Mouse (Mus musculus): ENCODE measurements around the gene Eml6. TPM values are rescaled to one million over a fixed set of nuclear protein-coding genes. Genes with fewer than 3 reads are reported as not detected.
"Not testable (repeated sequence)": the region's sequence is repeated elsewhere in the genome, so short reads cannot be mapped to it uniquely, and the experiment has no call there.

Eml6 gene
- total RNA-seq, 2 experiments from 2014 or later: 21.6 to 25.0 TPM

DNA sequence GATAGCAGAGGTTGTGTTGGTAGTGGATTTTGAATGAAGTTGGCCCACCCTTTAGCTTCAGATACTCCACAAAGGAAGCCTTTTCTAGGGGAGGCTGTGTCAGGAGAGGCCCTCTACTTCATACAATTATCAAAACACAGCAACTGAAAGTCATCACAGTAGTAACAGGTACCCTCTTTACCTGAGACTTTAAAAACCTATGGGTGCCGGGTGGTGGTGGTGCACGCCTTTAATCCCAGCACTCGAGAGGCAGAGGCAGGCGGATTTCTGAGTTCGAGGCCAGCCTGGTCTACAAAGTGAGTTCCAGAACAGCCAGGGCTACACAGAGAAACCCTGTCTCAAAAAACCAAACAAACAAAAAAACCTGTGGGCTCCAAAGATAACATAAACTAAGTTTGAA is 269.8 kb downstream of the Eml6 start:
- intact Hi-C loops (cut with DNase I); DNase-seq: not testable (repeated sequence)

DNA sequence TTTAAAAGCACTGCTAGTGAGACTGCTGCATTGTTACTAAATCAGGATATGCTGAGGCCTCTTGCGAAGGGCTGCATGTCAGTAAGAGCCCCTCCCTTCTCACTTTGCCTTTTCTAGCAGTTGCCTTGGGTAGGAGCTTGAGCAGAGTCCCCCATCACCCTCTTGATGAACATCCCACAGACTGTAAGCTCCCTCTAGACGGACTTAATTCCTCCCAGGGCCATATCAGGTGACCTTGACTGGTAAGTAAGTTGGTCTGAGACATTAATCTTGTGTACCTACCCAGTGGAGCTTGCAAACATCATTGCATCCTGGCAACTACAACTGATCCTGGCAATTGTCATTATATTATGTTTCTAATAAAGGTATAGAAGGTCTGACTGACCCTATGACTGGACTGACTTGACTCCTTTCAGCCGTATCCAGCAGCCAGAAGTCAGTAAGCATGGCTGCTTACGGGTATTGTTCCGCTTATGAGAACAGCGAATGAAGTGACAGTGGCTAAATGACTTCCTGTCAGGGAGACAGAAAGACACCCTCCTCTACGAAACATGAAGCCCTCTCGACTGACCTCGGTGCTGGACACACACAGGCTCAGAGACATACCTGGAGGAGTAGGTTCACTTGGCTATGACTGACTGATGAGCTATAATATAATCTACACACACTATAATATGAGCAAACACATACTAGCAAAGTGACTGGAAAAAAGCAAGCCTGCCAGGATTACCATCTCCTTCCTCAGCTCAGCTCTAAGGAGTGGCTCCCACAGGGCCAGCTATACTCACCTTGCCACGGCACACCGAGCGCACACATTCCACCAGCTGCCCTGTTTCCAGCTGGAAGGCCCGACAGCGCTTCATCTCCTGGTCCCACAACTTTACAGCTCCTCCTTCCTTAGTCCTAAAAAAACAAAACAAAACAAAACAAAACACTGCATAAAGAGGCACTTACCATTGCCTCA is 273.9 kb downstream of the Eml6 start:
- intact Hi-C loops (cut with DNase I): no loop called here
- no peak for DNase-seq

DNA sequence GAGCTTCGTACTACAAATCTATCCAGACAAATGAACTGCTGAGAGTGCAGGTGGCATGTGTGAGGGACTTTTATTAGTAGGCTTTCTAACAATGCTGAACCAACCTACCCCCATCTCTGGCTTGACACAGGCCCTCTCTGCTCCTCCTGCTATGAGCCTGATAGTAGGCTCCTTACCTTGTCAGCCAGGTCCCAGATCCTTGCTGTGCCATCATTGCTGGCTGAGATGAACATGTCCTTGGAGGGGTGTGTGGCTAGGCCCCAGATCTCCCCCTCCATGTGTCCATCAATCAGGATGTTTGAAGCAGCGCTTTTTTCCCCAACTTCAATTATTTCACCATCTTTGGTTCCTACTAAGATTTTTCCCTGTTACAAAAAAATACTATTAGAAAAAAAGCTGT is 274.8 kb downstream of the Eml6 start:
- DNase-seq: no peak
- intact Hi-C loops (cut with DNase I): no loop called here

DNA sequence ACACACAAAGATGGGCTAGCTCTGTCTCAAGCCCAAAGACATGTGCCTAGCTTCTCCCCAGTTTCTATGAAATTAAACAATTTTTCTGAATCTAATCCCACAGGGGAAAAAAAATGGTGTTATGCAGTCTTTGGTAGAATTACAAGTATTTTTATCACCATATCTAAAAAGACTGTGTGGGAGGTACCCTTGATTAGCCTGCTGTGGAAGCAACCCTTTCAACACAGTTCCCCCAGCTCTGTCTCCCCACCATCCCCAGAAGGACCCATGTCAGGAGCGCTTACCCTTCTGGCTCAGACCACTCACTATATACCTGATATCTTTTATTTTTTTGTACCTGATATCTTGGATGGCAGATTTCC is 276.4 kb downstream of the Eml6 start:
- DNase-seq: no peak
- intact Hi-C loops (cut with DNase I): no loop called here

DNA sequence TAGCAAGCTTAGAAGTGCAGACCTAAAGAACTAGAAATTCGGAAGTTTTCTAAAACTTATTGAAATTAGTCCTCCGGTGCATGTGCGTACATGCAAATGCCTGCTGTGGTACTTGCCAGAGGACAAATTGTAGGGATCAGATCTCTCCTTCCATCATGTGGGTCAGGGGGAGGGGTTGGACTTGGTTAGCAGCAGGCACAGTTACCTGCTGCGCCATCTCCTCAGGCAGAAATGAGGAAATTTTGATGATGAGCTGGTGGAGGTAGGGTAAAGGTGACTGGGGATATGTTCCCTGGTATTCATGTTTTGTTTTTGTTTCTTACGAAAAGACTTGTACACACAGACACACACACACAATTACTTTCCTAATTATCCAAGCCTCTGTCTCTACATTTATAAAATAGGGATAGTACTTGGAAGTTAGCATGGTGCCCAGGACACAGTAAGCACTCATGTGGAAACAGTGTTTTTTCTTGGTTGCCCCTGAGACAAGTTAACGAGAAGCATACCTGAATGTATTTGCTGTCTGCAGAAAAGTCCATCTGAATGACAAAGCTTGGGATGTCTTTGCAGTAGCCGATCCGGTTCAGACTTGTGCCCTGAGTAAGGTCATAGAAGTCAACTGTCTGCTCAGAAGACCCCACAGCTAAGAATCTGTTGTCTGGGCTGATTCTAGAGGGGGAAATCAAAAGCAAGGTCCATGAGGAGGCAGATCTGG is 276.9 kb downstream of the Eml6 start:
- intact Hi-C loops (cut with DNase I): no loop called here

DNA sequence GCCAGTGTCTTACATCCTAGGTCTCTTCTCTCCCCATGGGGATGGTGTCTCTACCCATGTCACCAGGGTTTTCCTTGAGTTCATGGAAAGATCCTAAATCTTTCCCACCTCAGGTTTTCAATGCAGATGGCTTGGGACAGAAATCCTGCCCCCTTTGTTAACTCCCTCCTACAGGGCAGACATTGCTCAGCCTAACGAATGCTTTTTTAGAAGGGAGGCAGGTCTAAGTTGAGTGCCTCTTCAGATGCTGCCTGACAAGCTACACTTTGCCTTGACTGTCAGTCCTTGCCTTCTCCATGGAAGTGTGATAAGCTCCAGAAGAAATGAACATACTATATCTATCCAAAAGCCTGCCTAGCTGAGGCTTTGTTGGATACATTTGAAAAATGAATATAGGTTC is 278.0 kb downstream of the Eml6 start:
- intact Hi-C loops (cut with DNase I): no loop called here

More for the DNA sequence above, 276.9 kb downstream of the Eml6 start:
- no peak for DNase-seq

DNA sequence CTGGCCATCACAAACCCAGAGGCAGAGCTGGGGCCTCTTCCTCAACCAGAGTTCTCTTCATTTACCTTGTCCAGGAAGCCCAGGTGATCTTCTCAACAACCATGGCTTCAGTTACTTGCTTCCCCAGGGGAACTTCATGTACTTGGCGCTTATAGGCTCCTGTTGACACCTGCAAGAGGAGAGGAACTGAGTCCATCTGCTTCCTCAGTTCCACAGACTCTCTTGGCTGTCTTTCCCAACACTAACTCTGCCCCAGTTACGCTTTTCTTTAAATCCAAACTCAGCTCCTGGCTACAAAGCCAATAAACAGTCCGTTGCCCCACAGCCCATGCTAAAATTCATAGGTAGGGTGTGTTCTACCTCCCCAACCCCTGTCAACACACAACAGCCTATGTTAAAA is 278.5 kb downstream of the Eml6 start:
- no peak for DNase-seq
- intact Hi-C loops (cut with DNase I): no loop called here

More for the DNA sequence above, 278.0 kb downstream of the Eml6 start:
- no peak for DNase-seq

DNA sequence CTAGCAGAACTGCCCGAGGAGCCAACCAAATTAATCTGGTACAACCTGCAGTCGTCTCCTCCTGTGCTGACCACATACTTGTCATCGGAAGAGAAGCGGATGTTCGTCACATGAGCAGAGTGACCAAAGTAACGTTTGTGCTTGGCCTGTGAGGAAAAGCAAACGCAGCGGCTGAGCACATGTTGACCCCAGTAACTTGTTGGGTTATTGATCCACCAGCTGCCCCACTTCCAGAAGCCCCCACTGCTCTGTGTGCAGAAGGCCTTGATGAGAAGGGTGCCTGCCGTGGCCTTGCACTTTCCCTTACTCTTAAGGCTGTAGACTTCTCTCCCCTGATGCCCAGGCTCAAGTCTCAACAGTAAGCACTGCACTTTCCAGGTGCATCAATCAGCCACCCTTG is 279.6 kb downstream of the Eml6 start:
- no peak for DNase-seq
- intact Hi-C loops (cut with DNase I): no loop called here

DNA sequence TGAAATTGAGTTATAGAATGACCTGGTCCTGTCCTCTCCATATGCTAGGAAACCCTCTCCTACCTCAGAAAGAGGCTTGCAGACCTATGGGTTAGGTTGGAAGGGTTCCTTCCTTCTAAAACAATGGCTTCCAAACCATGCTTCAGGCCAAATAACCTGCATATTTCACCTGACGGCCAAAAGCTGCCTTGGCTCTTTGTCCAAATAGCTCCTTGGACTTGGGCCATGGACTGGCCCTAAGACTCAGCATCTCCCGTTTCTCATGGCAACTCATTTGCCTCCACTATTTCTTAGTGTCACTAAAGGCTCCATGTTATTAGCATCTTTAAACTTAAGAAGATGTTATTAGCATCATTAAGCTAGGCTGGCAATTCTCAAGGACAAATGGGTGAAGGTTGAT is 280.3 kb downstream of the Eml6 start:
- DNase-seq: no peak
- intact Hi-C loops (cut with DNase I): no loop called here

DNA sequence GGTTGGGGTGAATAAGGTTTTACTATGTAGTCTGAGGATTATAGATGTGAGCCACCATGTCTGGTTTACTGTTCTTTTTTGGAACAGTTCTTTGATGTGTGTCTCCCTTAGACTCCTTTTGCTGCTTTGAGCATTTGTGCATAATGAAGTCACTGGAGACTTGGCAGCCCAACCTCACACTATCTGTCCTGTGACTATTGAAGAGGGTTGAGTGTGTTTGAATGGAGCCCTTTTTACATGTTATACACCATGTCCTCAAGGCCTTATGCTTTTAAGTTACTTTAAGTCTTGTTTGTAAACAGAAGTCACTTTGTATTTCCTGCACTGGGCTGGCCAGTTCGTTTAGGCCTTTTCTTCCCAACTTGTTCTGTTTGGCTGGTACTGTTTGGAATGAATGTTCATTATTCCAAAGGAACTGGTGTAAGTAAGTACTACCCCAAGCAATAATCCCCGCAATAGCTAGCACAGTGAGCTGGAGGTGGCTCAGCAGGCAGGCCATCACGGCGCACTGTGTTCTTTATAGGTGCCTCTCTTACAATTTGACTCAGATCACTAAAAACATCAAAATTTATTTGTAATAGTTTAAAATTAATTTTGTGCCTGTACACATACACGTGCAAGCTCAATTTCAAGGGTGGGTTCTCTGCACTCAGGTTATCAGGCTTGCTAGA is 280.9 kb downstream of the Eml6 start:
- no peak for DNase-seq
- intact Hi-C loops (cut with DNase I): no loop called here

DNA sequence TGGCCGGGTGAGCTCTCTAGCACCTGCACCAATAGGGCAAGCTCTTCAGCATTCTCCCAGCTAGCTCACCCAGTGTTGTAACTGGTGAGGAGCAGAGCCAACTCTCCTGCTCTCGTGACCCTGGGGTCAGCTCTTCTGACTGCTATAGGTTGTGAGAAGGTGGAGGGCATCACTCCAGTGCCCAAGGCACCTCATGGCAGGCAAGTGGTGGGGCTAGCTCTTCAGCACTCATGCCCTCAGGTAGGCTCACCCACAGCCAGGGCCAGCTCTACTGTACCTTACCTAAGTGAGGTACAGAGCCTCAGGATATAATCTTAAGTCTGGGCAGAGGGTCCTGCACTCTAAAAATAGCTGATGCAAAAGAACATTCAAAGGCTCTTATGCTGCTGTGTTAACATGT is 286.1 kb downstream of the Eml6 start:
- DNase-seq: no peak
- intact Hi-C loops (cut with DNase I): no loop called here

DNA sequence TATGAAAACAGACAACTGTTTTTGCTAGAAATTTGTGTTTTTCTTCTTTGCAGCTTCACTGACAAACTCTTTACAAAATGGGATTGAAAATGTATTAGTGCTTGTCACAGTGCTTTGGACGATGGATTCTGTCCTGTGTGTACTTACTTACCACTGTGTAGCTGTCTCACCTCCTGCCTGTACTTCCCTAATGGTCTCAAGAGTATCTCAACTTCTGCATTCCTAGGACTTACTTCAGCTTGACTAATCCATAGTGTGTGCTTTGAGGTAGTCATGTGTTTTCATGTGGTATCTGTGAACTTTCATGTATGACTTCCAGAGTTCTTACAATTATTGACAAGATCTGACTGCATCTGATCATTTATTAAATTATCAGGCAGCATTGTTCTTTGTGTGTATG is 297.9 kb downstream of the Eml6 start:
- intact Hi-C loops (cut with DNase I): loop anchor here (10.0 kb wide), 1 partner anchor 147 kb away; no protein-coding TSS in a partner anchor
- no peak for DNase-seq

DNA sequence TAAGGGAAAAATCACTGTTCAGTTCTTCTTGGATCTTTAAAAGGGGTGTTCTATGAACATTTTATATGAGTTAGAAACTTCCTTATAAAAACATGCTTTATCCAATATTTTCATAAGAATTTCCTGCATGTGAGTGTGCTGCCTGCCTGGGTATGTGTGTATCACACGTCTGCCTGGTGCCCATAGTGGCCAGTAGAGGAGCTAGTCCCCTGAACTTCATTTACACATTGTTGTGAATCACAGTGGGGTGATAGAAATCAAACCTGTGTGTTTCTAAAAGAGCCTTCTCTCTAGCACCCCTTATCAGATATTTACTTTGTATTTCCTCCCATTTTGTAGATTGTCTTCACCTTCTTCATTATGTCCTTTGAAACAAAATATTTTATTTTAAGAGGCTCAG is 300.2 kb downstream of the Eml6 start:
- intact Hi-C loops (cut with DNase I): loop anchor here (10.0 kb wide), 1 partner anchor 149 kb away; no protein-coding TSS in a partner anchor
- no peak for DNase-seq

DNA sequence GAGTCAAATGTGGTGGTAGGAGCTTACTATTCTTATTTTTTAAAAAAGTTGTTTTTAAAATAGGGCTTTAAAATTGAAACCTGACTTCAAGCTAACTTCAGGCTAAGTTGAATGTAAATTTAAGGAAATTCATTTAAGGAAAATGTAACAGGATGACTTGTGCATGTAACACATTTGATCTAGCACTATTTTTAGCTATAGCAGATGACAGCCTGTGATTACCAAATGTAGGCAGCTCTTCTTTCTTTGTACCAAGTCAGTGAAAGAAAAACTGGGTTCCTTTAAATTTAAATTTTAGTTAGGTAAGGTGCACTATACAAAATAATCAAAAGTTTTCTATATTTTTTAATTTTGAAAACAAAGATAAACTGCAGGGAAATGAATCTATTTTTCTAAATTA is 300.7 kb downstream of the Eml6 start:
- intact Hi-C loops (cut with DNase I): loop anchor here (10.0 kb wide), 1 partner anchor 150 kb away; no protein-coding TSS in a partner anchor
- no peak for DNase-seq

DNA sequence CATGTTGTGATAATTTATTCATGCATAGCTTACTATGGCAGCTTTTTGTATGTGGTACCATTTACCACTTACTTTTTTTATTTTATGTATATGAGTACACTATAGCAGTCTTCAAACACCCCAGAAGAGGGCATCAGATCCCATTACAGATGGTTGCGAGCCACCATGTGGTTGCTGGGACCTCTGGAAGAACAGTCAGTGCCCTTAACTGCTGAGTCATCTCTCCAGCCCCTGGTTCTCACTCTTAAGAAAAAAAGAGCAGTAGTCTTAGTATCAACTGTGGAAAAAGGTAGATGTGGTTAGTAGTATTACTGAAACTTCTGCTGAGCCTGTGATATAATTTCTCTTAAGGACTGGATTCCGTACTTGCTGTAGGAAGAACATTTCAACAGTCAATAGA is 301.6 kb downstream of the Eml6 start:
- intact Hi-C loops (cut with DNase I): loop anchor here (10.0 kb wide), 1 partner anchor 151 kb away; no protein-coding TSS in a partner anchor

DNA sequence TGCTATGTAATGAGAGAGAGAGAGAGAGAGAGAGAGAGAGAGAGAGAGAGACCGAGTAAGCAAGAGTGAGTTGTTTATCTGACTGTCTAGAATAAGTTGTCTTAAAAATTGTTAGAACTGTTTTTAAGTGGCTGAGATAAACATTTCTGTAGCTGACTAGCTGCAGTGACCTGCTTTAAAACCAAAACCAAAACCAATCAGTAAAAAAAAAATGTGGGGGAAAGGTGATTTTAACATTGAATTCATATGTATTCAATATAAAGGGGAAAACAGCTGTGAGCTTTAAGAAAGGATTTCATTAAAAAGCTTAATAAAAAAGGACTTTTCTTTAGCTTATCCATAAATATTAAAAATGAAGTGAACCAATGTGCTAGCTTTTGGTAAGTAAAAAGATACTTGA is 306.2 kb downstream of the Eml6 start:
- DNase-seq: no peak
- intact Hi-C loops (cut with DNase I): no loop called here

More for the DNA sequence above, 301.6 kb downstream of the Eml6 start:
- no peak for DNase-seq

DNA sequence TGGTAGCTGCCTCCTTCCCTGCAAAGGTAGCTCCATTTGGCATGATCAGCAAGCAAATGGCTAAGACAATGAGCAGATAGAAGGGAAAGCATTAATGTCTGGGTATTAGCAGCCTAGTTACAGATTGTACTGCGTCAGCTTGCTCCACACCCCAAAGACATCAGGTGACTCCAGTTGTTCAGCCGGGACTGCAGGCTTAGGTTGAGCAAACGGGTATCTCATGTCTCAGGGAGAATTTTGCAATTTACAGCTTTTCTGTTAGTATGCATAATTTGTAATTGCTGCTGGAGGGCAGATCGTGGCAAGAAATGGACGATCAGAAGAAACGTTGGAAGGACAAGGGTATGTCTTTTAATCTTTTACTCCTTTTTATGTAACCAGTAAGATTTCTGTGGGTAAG is 307.3 kb downstream of the Eml6 start:
- DNase-seq: no peak
- intact Hi-C loops (cut with DNase I): no loop called here

DNA sequence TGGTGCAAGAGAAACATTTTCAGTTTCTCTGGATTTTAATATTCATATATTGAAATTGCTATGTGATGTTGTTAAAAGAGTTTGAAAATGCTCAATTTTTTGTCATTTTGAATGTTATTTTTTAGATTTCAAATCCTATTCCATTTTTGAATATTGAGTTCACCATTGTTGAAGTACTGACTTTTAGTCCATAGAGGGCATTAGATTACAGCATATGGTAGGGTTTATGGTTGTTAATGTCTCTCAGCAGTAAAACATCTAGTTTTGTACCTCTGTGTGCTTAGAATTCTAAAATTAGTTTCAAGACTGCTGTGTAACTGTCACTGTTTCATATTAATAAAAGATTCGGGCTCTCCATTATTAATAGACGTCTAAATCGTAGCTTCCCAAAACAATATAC is 310.3 kb downstream of the Eml6 start:
- no peak for DNase-seq
- intact Hi-C loops (cut with DNase I): no loop called here

DNA sequence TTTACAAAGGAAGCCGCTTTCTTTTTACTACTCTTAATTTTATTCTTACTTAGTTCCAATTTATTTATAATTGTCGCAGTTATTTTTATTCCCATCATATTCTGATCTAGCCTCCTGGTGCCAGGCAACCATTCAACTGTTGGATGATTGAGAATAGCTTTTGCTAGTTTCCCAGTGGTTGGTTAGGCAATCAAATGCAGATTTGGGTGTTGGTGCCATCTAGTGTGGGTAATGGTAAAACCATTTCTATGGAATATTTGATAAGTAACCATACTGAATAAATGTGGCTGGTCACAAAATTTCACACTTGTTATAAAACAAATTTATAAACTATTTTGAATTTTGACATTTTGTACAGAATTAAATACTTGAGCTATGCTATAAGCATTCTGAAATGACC is 311.0 kb downstream of the Eml6 start:
- DNase-seq: no peak
- intact Hi-C loops (cut with DNase I): no loop called here

DNA sequence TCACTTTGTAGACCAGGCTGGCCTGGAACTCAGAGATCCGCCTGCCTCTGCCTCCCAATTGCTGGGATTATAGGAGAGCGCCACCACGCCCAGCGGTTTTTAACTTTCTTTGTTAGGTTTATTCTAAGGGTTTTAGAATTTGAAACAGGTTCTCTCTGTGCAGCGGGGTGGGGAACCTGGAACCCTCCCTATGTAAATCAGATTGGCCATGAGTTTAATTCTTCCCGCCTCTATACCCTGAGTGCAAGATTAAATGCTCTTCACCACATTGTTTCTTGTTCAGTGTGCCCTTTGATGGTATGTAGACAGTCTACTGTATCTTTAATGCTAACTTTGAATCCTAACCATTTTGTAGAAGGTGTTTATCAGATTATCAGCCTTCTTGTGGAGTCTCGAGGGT is 311.7 kb downstream of the Eml6 start:
- intact Hi-C loops (cut with DNase I): no loop called here
- no peak for DNase-seq

DNA sequence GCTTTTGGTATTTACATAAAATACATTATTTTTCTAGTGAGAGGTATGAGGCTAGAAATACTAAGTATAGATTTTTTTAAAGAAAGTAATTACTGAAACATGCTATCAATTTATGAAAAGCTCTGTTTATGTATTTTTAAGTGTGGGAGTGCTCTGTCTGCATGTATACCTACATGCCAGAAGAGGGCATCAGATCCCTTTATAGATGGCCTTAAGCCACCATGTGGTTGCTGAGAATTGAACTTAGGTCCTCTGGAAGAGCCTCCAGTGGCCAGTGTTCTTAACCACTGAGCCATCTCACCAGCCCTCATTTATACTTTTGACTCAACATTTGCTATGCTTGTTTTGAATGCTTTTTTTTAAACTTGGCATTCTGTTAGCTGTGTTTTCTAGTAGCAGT is 316.3 kb downstream of the Eml6 start:
- no peak for DNase-seq
- intact Hi-C loops (cut with DNase I): loop anchor here (10.0 kb wide), 2 partner anchors 175 to 395 kb away; no protein-coding TSS in a partner anchor

All from left cerebral cortex, postnatal 4 days (tissue).